Mouse (Mus musculus) heart, postnatal 0 days (tissue): ENCODE measurements at regions not wholly inside any gene's neighbourhood (a gene's known extent, or its start where the extent isn't known, plus 50 kb on each side); places are given as distances from the start of the nearest gene placed in this dataset.

Experiments used
- CTCF ChIP-seq: IDR thresholded peaks from 2 replicates; pipeline ENCODE4 v1.5.1; 2016; ENCODE audit warnings: antibody characterized with exemption, control low read depth, low read depth
- EP300 ChIP-seq: IDR thresholded peaks from 2 replicates; pipeline ENCODE4 v1.6.1; 2016; ENCODE audit warnings: antibody characterized with exemption, low read depth

- TF ChIP-seq EP300 (no peak), CTCF (no peak)
Measured at GRCm38 (mm10) chr2:78008094-78008493, 61.9 kb upstream of the Cwc22 start.
